Mouse (Mus musculus) fat pad, adult 2 months (tissue): ENCODE measurements around the gene Bcor.

ENCODE experiments used
- DNase-seq: peaks from one replicate; pipeline ENCODE4 v3.0.0-alpha.2; 2011; ENCODE audit warnings: low read depth, low spot score; ENCODE audit errors: extremely low read depth

Gene Bcor

GRCm38 (mm10) chrX:12068978-12069724, 91.0 kb downstream of the Bcor start:
- no peak for DNase-seq

GRCm38 (mm10) chrX:12067851-12068510, 92.2 kb downstream of the Bcor start:
- no peak for DNase-seq

- DNase-seq: no peak
These were observed 93.1 kb downstream of the Bcor start for GRCm38 (mm10) chrX:12067031-12067430.

GRCm38 (mm10) chrX:12065782-12066181, 94.4 kb downstream of the Bcor start:
- no peak for DNase-seq

- no peak for DNase-seq
These were observed 97.3 kb downstream of the Bcor start for GRCm38 (mm10) chrX:12062932-12063260.

- no peak for DNase-seq
These were observed 97.8 kb downstream of the Bcor start for GRCm38 (mm10) chrX:12062121-12062931.

GRCm38 (mm10) chrX:12060848-12061247, 99.3 kb downstream of the Bcor start:
- DNase-seq: no peak

GRCm38 (mm10) chrX:12057210-12057609, 102.9 kb downstream of the Bcor start:
- DNase-seq: no peak

GRCm38 (mm10) chrX:12053315-12053914, 106.7 kb downstream of the Bcor start:
- no peak for DNase-seq

GRCm38 (mm10) chrX:12052651-12053050, 107.5 kb downstream of the Bcor start:
- no peak for DNase-seq

GRCm38 (mm10) chrX:12048721-12049120, 111.4 kb downstream of the Bcor start:
- DNase-seq: no peak

GRCm38 (mm10) chrX:12048166-12048565, 112.0 kb downstream of the Bcor start:
- no peak for DNase-seq

- DNase-seq: no peak
These were observed 112.8 kb downstream of the Bcor start for GRCm38 (mm10) chrX:12047223-12047911.

- no peak for DNase-seq
These were observed 113.5 kb downstream of the Bcor start for GRCm38 (mm10) chrX:12046676-12047075.

GRCm38 (mm10) chrX:12043352-12043751, 116.8 kb downstream of the Bcor start:
- no peak for DNase-seq

- no peak for DNase-seq
These were observed 118.7 kb downstream of the Bcor start for GRCm38 (mm10) chrX:12041453-12041852.

- DNase-seq: no peak
These were observed 145.3 kb downstream of the Bcor start for GRCm38 (mm10) chrX:12014726-12015464.

GRCm38 (mm10) chrX:12010660-12011059, 149.5 kb downstream of the Bcor start:
- DNase-seq: no peak

GRCm38 (mm10) chrX:12009046-12009445, 151.1 kb downstream of the Bcor start:
- DNase-seq: no peak
